In genomic region chr4:86710666-86711215, GRCm38 (mm10) we compare ENCODE assay signal across 22 mouse cellular contexts. TPM values are rescaled to one million over a fixed set of nuclear protein-coding genes. Genes with fewer than 3 reads are reported as not detected.
DNase-seq lines count a peak whose midpoint lies in the region; ATAC-seq and TF ChIP-seq lines count a peak whose summit lies in the region.
"Had no signal": no experiment of that assay in that cellular context is flagged by ENCODE, and none has a peak within 500 bp of the region (broad histone marks: within the 10 kb centered on the region; RNA-seq: fewer than 3 reads in every experiment).

No protein-coding gene starts in this region.

- peak overlapping the region; percentile 41; the same call in 1 of the 2 replicates for H3K27ac ChIP-seq in heart, embryonic 13.5 days (replicated peaks)
- no peak overlapping the region for H3K27ac ChIP-seq in heart, adult 2 months
- H3K27ac ChIP-seq in macrophage, result peak overlapping the region; percentile 99
- H3K27ac ChIP-seq: embryonic facial prominence, embryonic 10.5 days; hindbrain, embryonic 10.5 days; hindbrain, postnatal 0 days; midbrain, embryonic 10.5 days had no signal

- TF ChIP-seq CTCF in heart, adult 2 months (IDR thresholded peaks at IDR 0.05), result no peak

- intact Hi-C loops in heart, adult 2 months (cut with DNase I), result no loop called here
- intact Hi-C loops in left cerebral cortex, postnatal 14 days (cut with DNase I), result no loop called here

- no peak overlapping the region for H3K4me3 ChIP-seq in heart, embryonic 13.5 days
- no peak overlapping the region for H3K4me3 ChIP-seq in heart, adult 2 months
- H3K4me3 ChIP-seq in macrophage (ENCODE audit: inconsistent target), result peak overlapping the region; percentile 25
- H3K4me3 ChIP-seq: embryonic facial prominence, embryonic 10.5 days; hindbrain, embryonic 10.5 days; midbrain, embryonic 10.5 days had no signal

- H3K9me3 ChIP-seq in heart, embryonic 13.5 days, result no peaks in the 10 kb centered on the region
- H3K9me3 ChIP-seq: embryonic facial prominence, embryonic 10.5 days; hindbrain, embryonic 10.5 days; midbrain, embryonic 10.5 days had no signal

- ATAC-seq in heart, embryonic 13.5 days (ENCODE audit: extremely low read depth, insufficient number of reproducible peaks, low FRiP score, low TSS enrichment), result no peak
- ATAC-seq: forebrain, embryonic 14.5 days; hindbrain, postnatal 0 days had no signal

- no peak for TF ChIP-seq POLR2A in heart, adult 2 months (IDR thresholded peaks at IDR 0.05; ENCODE audit: insufficient read depth, low read depth, low read length)

- no peaks in the 10 kb centered on the region for H3K79me2 ChIP-seq in heart, adult 2 months (replicated peaks; ENCODE audit: control insufficient read depth, insufficient read depth, low read length)
- H3K79me2 ChIP-seq in macrophage (ENCODE audit: inconsistent target), result peaks cover 15% of the 10 kb centered on the region

- no peaks in the 10 kb centered on the region for H3K27me3 ChIP-seq in heart, embryonic 13.5 days (replicated peaks)
- no peaks in the 10 kb centered on the region for H3K27me3 ChIP-seq in heart, adult 2 months (ENCODE audit: control insufficient read depth, insufficient read depth, low read length)

- WGBS in heart, embryonic 13.5 days, result 52% methylated on average over 4 of the region's 4 CpGs
- WGBS in heart, adult 2 months, result 50% methylated on average over 4 of the region's 4 CpGs
- WGBS in macrophage (ENCODE audit: missing documents), result 23% methylated on average over 4 of the region's 4 CpGs

- H3K36me3 ChIP-seq in heart, embryonic 13.5 days, result no peaks in the 10 kb centered on the region
- H3K36me3 ChIP-seq in heart, adult 2 months (ENCODE audit: control insufficient read depth, insufficient read depth, low read length), result peaks cover 3% of the 10 kb centered on the region
- no peaks in the 10 kb centered on the region for H3K36me3 ChIP-seq in macrophage (ENCODE audit: inconsistent target)
- H3K36me3 ChIP-seq: embryonic facial prominence, embryonic 10.5 days; hindbrain, embryonic 10.5 days; midbrain, embryonic 10.5 days had no signal

- H3K4me2 ChIP-seq in heart, embryonic 13.5 days, result no peak overlapping the region
- H3K4me2 ChIP-seq: heart, embryonic 11.5 days had no signal

- no peak overlapping the region for H3K9ac ChIP-seq in heart, embryonic 13.5 days
- no peak overlapping the region for H3K9ac ChIP-seq in heart, adult 2 months (ENCODE audit: low read depth, low read length)

- 0 out of 2 replicates have a peak, but pooled peaks cover 3% of the 10 kb centered on the region for H3K4me1 ChIP-seq in heart, embryonic 13.5 days
- peaks cover 4% of the 10 kb centered on the region for H3K4me1 ChIP-seq in heart, adult 2 months (ENCODE audit: control insufficient read depth, insufficient read depth, low read length)
- H3K4me1 ChIP-seq: midbrain, embryonic 10.5 days had no signal

- TF ChIP-seq EP300 in heart, adult 2 months (IDR thresholded peaks at IDR 0.05; ENCODE audit: insufficient read depth, low read depth, low read length), result no peak

- no peak for DNase-seq in heart, adult 2 months
- DNase-seq in 3134 (ENCODE audit: extremely low read depth, insufficient read length, low spot score), result peak; percentile 41
- DNase-seq in Muller cell, postnatal 12 days (ENCODE audit: inconsistent ontology term), result peak; percentile 20
- DNase-seq in layer of hippocampus, adult 9-11 months, result no peak
- no peak for DNase-seq in left cerebral cortex, postnatal 14 days (ENCODE audit: low spot score in 2 of 2)
- no peak for DNase-seq in gastrocnemius, postnatal 25 days
- DNase-seq: adrenal gland, postnatal 25 days; B cell, adult 2 months; kidney, adult 11 months; layer of hippocampus, postnatal 36 days; lung, adult 18-20 months; lung, postnatal 14 days; right cerebral cortex, postnatal 25 days; thymus, postnatal 14 days had no signal

RNA-seq across cellular contexts. Expression of gene Dennd4c, which starts 37.6 kb away (rescaled TPM):
- polyA plus RNA-seq in heart, embryonic 13.5 days (2015; fragmentation: Nextera tagmentation; extraction: Ambion mirVana), result 3.3 and 4.1 TPM in 2 replicates
- total RNA-seq in heart, adult 2 months (2021), result 10 to 100 TPM; 36.0 to 36.3 TPM
- polyA plus RNA-seq in heart, adult 2 months (2012; rRNA removed), result 7.1 and 12.4 TPM in 2 replicates
- 100 to 1,000 TPM in 19 of 26 experiments, 10 to 100 TPM in 7; 66.5 to 378 (median 147) TPM for total RNA-seq in macrophage (2018; cell fraction: chromatin; rRNA removed)
- total RNA-seq in macrophage (2018; cell fraction: cytosol; rRNA removed), result 100 to 1,000 TPM in 10 of 26 experiments, 10 to 100 TPM in 16; 27.7 to 142 (median 59.3) TPM
- total RNA-seq in macrophage (2018; cell fraction: nucleus; rRNA removed), result 100 to 1,000 TPM in 15 of 26 experiments, 10 to 100 TPM in 11; 57.1 to 321 (median 110) TPM
- 50.7 to 67.8 TPM (median 60.9 TPM) in 3 replicates for polyA plus RNA-seq in macrophage (2018)
- 10 to 100 TPM; 11.4 to 13.0 TPM for total RNA-seq in left cerebral cortex, postnatal 14 days (2021)
- total RNA-seq in gastrocnemius, postnatal 25 days (2021), result 10 to 100 TPM; 23.2 to 27.5 TPM

RNA-seq across cellular contexts. Expression of gene Plin2, which starts 40.9 kb away (rescaled TPM):
- polyA plus RNA-seq in heart, embryonic 13.5 days (2015; fragmentation: Nextera tagmentation; extraction: Ambion mirVana), result 66.8 and 68.5 TPM in 2 replicates
- 100 to 1,000 TPM; 115 to 120 TPM for total RNA-seq in heart, adult 2 months (2021)
- 89.4 and 117 TPM in 2 replicates for polyA plus RNA-seq in heart, adult 2 months (2012; rRNA removed)
- 1,000 to 10,000 TPM in 2 of 26 experiments, 100 to 1,000 TPM in 24; 116 to 1,608 (median 288) TPM for total RNA-seq in macrophage (2018; cell fraction: chromatin; rRNA removed)
- 1,000 to 10,000 TPM in 12 of 26 experiments, 100 to 1,000 TPM in 14; 487 to 1,958 (median 813) TPM for total RNA-seq in macrophage (2018; cell fraction: cytosol; rRNA removed)
- total RNA-seq in macrophage (2018; cell fraction: nucleus; rRNA removed), result 100 to 1,000 TPM; 256 to 887 (median 407) TPM
- 864 to 2,248 TPM (median 2,111 TPM) in 3 replicates for polyA plus RNA-seq in macrophage (2018)
- 10 to 100 TPM in 1 of 2 experiments, 1 to 10 TPM in 1; 9.8 to 12.5 TPM for total RNA-seq in left cerebral cortex, postnatal 14 days (2021)
- total RNA-seq in gastrocnemius, postnatal 25 days (2021), result 10 to 100 TPM; 58.2 to 75.2 TPM

Comparison
In these comparisons a context has a peak if more than half of its experiments do, and no peak if none do; other contexts are left out.
1. DNase-seq: peak in 3134 (single experiment) and Muller cell, postnatal 12 days (single experiment); none in heart, adult 2 months (0 of 2), layer of hippocampus, adult 9-11 months (single experiment), left cerebral cortex, postnatal 14 days (0 of 2) and gastrocnemius, postnatal 25 days (single experiment).
2. RNA of gene Plin2, which starts 40.9 kb away (total RNA-seq): 115 to 120 TPM in heart, adult 2 months and 58.2 to 75.2 TPM in gastrocnemius, postnatal 25 days; 9.8 to 12.5 TPM in left cerebral cortex, postnatal 14 days; every median in the first group is over 4 times any median in the second.